Mouse (Mus musculus): ENCODE measurements at regions not wholly inside any gene's neighbourhood (a gene's known extent, or its start where the extent isn't known, plus 50 kb on each side); places are given as distances from the start of the nearest gene placed in this dataset.
A peak's percentile ranks its signal among the peaks of the same experiment; 100 is the strongest.

GRCm38 (mm10) chr7:133521936-133522335 lies 80.0 kb downstream of the Tex36 start:
- H3K27me3 ChIP-seq, result no peaks in the 10 kb centered on the region
- no peak overlapping the region for H3K4me2 ChIP-seq
- ATAC-seq (ENCODE audit: insufficient number of reproducible peaks, insufficient read depth, low FRiP score, low TSS enrichment, low read depth), result no peak
- H3K4me1 ChIP-seq (replicated peaks), result no peaks in the 10 kb centered on the region
- H3K9me3 ChIP-seq, result no peaks in the 10 kb centered on the region
- H3K4me3 ChIP-seq (replicated peaks), result no peak overlapping the region
- WGBS, result 76% methylated on average over 3 of the region's 3 CpGs
- H3K27ac ChIP-seq, result no peak overlapping the region
- H3K9ac ChIP-seq (replicated peaks), result no peak overlapping the region
- H3K36me3 ChIP-seq, result no peaks in the 10 kb centered on the region

GRCm38 (mm10) chr7:133518926-133519325 lies 83.0 kb downstream of the Tex36 start:
- no peaks in the 10 kb centered on the region for H3K36me3 ChIP-seq
- H3K4me3 ChIP-seq (replicated peaks), result no peak overlapping the region
- WGBS, result 89% methylated on average over 3 of the region's 3 CpGs

GRCm38 (mm10) chr7:133517576-133517975 lies 84.4 kb downstream of the Tex36 start:
- 91% methylated on average over 5 of the region's 5 CpGs for WGBS
- Histone ChIP-seq H3K27ac (no peak overlapping the region), H3K4me3 (replicated peaks) (no peak overlapping the region), H3K36me3 (no peaks in the 10 kb centered on the region), H3K27me3 (no peaks in the 10 kb centered on the region), H3K4me2 (no peak overlapping the region), H3K9me3 (no peaks in the 10 kb centered on the region), H3K9ac (replicated peaks) (no peak overlapping the region), H3K4me1 (replicated peaks) (no peaks in the 10 kb centered on the region)
- no peak for ATAC-seq (ENCODE audit: insufficient number of reproducible peaks, insufficient read depth, low FRiP score, low TSS enrichment, low read depth)

More at GRCm38 (mm10) chr7:133518926-133519325, 83.0 kb downstream of the Tex36 start:
- Histone ChIP-seq H3K27me3 (no peaks in the 10 kb centered on the region), H3K4me2 (no peak overlapping the region), H3K4me1 (replicated peaks) (no peaks in the 10 kb centered on the region), H3K9ac (replicated peaks) (no peak overlapping the region), H3K27ac (no peak overlapping the region), H3K9me3 (no peaks in the 10 kb centered on the region)
- ATAC-seq (ENCODE audit: insufficient number of reproducible peaks, insufficient read depth, low FRiP score, low TSS enrichment, low read depth), result no peak

- H3K4me1 ChIP-seq (replicated peaks), result peaks cover 11% of the 10 kb centered on the region
- H3K4me2 ChIP-seq, result no peak overlapping the region
- no peak overlapping the region for H3K9ac ChIP-seq (replicated peaks)
- no peak overlapping the region for H3K27ac ChIP-seq
- H3K9me3 ChIP-seq, result no peaks in the 10 kb centered on the region; the same call in 1 of the 2 replicates
- no peak overlapping the region for H3K4me3 ChIP-seq (replicated peaks)
- WGBS, result 62% methylated on average over 5 of the region's 5 CpGs
- ATAC-seq (ENCODE audit: insufficient number of reproducible peaks, insufficient read depth, low FRiP score, low TSS enrichment, low read depth), result no peak
- H3K36me3 ChIP-seq, result no peaks in the 10 kb centered on the region
- no peaks in the 10 kb centered on the region for H3K27me3 ChIP-seq
These were observed 91.0 kb downstream of the Tex36 start for GRCm38 (mm10) chr7:133510926-133511325.

GRCm38 (mm10) chr7:133509486-133509885 lies 92.5 kb downstream of the Tex36 start:
- Histone ChIP-seq H3K27ac (no peak overlapping the region), H3K4me1 (replicated peaks) (peaks cover 11% of the 10 kb centered on the region), H3K4me3 (replicated peaks) (no peak overlapping the region), H3K4me2 (no peak overlapping the region), H3K36me3 (no peaks in the 10 kb centered on the region), H3K9ac (replicated peaks) (no peak overlapping the region), H3K9me3 (no peaks in the 10 kb centered on the region; the same call in 1 of the 2 replicates), H3K27me3 (no peaks in the 10 kb centered on the region)
- ATAC-seq (ENCODE audit: insufficient number of reproducible peaks, insufficient read depth, low FRiP score, low TSS enrichment, low read depth), result no peak
- 69% methylated on average over 4 of the region's 4 CpGs for WGBS

- no peak for ATAC-seq (ENCODE audit: insufficient number of reproducible peaks, insufficient read depth, low FRiP score, low TSS enrichment, low read depth)
- H3K27ac ChIP-seq, result no peak overlapping the region
- H3K4me2 ChIP-seq, result no peak overlapping the region
- H3K9me3 ChIP-seq, result no peaks in the 10 kb centered on the region; the same call in 1 of the 2 replicates
- WGBS, result 46% methylated on average over 11 of the region's 11 CpGs
- no peak overlapping the region for H3K4me3 ChIP-seq (replicated peaks)
- H3K4me1 ChIP-seq (replicated peaks), result peaks cover 11% of the 10 kb centered on the region
- H3K36me3 ChIP-seq, result no peaks in the 10 kb centered on the region
- no peaks in the 10 kb centered on the region for H3K27me3 ChIP-seq
- no peak overlapping the region for H3K9ac ChIP-seq (replicated peaks)
These were observed 93.5 kb downstream of the Tex36 start for GRCm38 (mm10) chr7:133508370-133509012.

- H3K4me2 ChIP-seq, result no peak overlapping the region
- ATAC-seq (ENCODE audit: insufficient number of reproducible peaks, insufficient read depth, low FRiP score, low TSS enrichment, low read depth), result no peak
- WGBS, result 92% methylated on average over 2 of the region's 2 CpGs
- H3K27ac ChIP-seq, result no peak overlapping the region
- no peaks in the 10 kb centered on the region for H3K36me3 ChIP-seq
- no peak overlapping the region for H3K4me3 ChIP-seq (replicated peaks)
- H3K9ac ChIP-seq (replicated peaks), result no peak overlapping the region
- H3K27me3 ChIP-seq, result no peaks in the 10 kb centered on the region
- peaks cover 11% of the 10 kb centered on the region for H3K4me1 ChIP-seq (replicated peaks)
- H3K9me3 ChIP-seq, result no peaks in the 10 kb centered on the region; the same call in 1 of the 2 replicates
These were observed 96.3 kb downstream of the Tex36 start for GRCm38 (mm10) chr7:133505628-133506027.

GRCm38 (mm10) chr7:133503946-133504345 lies 98.0 kb downstream of the Tex36 start:
- no peaks in the 10 kb centered on the region for H3K36me3 ChIP-seq
- peaks cover 7% of the 10 kb centered on the region for H3K4me1 ChIP-seq (replicated peaks)
- no peak overlapping the region for H3K9ac ChIP-seq (replicated peaks)
- no peak overlapping the region for H3K27ac ChIP-seq
- no peak for ATAC-seq (ENCODE audit: insufficient number of reproducible peaks, insufficient read depth, low FRiP score, low TSS enrichment, low read depth)
- H3K4me2 ChIP-seq, result no peak overlapping the region
- H3K9me3 ChIP-seq, result no peaks in the 10 kb centered on the region; the same call in 1 of the 2 replicates
- H3K4me3 ChIP-seq (replicated peaks), result no peak overlapping the region
- 94% methylated on average over 5 of the region's 5 CpGs for WGBS
- H3K27me3 ChIP-seq, result 0 out of 2 replicates have a peak, but pooled peaks cover 3% of the 10 kb centered on the region

GRCm38 (mm10) chr7:133502731-133503130 lies 99.2 kb downstream of the Tex36 start:
- H3K9ac ChIP-seq (replicated peaks), result no peak overlapping the region
- no peaks in the 10 kb centered on the region for H3K36me3 ChIP-seq
- no peaks in the 10 kb centered on the region; the same call in 1 of the 2 replicates for H3K9me3 ChIP-seq
- no peak overlapping the region for H3K4me2 ChIP-seq
- 27% methylated on average over 4 of the region's 4 CpGs for WGBS
- H3K4me3 ChIP-seq (replicated peaks), result no peak overlapping the region
- no peak overlapping the region for H3K27ac ChIP-seq
- no peaks in the 10 kb centered on the region for H3K4me1 ChIP-seq (replicated peaks)
- ATAC-seq (ENCODE audit: insufficient number of reproducible peaks, insufficient read depth, low FRiP score, low TSS enrichment, low read depth), result no peak
- 0 out of 2 replicates have a peak, but pooled peaks cover 3% of the 10 kb centered on the region for H3K27me3 ChIP-seq

GRCm38 (mm10) chr7:133497551-133497950 lies 104.4 kb downstream of the Tex36 start:
- no peak for ATAC-seq (ENCODE audit: insufficient number of reproducible peaks, insufficient read depth, low FRiP score, low TSS enrichment, low read depth)
- Histone ChIP-seq H3K36me3 (no peaks in the 10 kb centered on the region), H3K9ac (replicated peaks) (no peak overlapping the region), H3K27ac (no peak overlapping the region), H3K4me1 (replicated peaks) (peaks cover 26% of the 10 kb centered on the region), H3K27me3 (0 out of 2 replicates have a peak, but pooled peaks cover 3% of the 10 kb centered on the region), H3K9me3 (no peaks in the 10 kb centered on the region), H3K4me3 (replicated peaks) (no peak overlapping the region), H3K4me2 (no peak overlapping the region)
- 93% methylated on average over 3 of the region's 3 CpGs for WGBS

GRCm38 (mm10) chr7:133494982-133495550 lies 106.9 kb downstream of the Tex36 start:
- Histone ChIP-seq H3K27ac (0 out of 2 replicates have a peak overlapping the region, but pooled peaks have one; percentile 19), H3K9me3 (no peaks in the 10 kb centered on the region), H3K36me3 (no peaks in the 10 kb centered on the region), H3K9ac (replicated peaks) (no peak overlapping the region), H3K4me2 (no peak overlapping the region), H3K4me3 (replicated peaks) (no peak overlapping the region), H3K4me1 (replicated peaks) (peaks cover 37% of the 10 kb centered on the region), H3K27me3 (peaks cover 6% of the 10 kb centered on the region; the same call in 1 of the 2 replicates)
- ATAC-seq (ENCODE audit: insufficient number of reproducible peaks, insufficient read depth, low FRiP score, low TSS enrichment, low read depth), result no peak
- WGBS, result 29% methylated on average over 8 of the region's 8 CpGs

Data from limb, embryonic 12.5 days (tissue).